Comparison of ENCODE assay signal across 27 mouse cellular contexts in genomic region chr9:113982883-113983670, GRCm38 (mm10). TPM values are rescaled to one million over a fixed set of nuclear protein-coding genes. Genes with fewer than 3 reads are reported as not detected.
DNase-seq lines count a peak whose midpoint lies in the region; ATAC-seq lines count a peak whose summit lies in the region.
"Had no signal": no experiment of that assay in that cellular context is flagged by ENCODE, and none has a peak within 500 bp of the region (broad histone marks: within the 10 kb centered on the region; RNA-seq: fewer than 3 reads in every experiment).

No protein-coding gene starts in this region.

- H3K9me3 ChIP-seq in heart, embryonic 16.5 days (replicated peaks; ENCODE audit: control insufficient read depth, low read length), result no peaks in the 10 kb centered on the region
- no peaks in the 10 kb centered on the region for H3K9me3 ChIP-seq in heart, embryonic 11.5 days (replicated peaks; ENCODE audit: control insufficient read depth, low read length)
- no peaks in the 10 kb centered on the region for H3K9me3 ChIP-seq in liver, embryonic 13.5 days (replicated peaks)
- H3K9me3 ChIP-seq in liver, embryonic 12.5 days (replicated peaks), result no peaks in the 10 kb centered on the region
- H3K9me3 ChIP-seq: embryonic facial prominence, embryonic 12.5 days; forebrain, embryonic 15.5 days; heart, embryonic 12.5 days; hindbrain, embryonic 10.5 days; intestine, embryonic 15.5 days; lung, embryonic 15.5 days; midbrain, embryonic 12.5 days had no signal

- H3K4me1 ChIP-seq in heart, embryonic 16.5 days (ENCODE audit: control insufficient read depth, insufficient read depth, low read length), result peaks cover 12% of the 10 kb centered on the region
- H3K4me1 ChIP-seq in heart, embryonic 11.5 days (ENCODE audit: control insufficient read depth, insufficient read depth, low read length), result peaks cover 12% of the 10 kb centered on the region
- H3K4me1 ChIP-seq in liver, embryonic 13.5 days (replicated peaks), result peaks cover 29% of the 10 kb centered on the region
- peaks cover 21% of the 10 kb centered on the region for H3K4me1 ChIP-seq in liver, embryonic 12.5 days
- H3K4me1 ChIP-seq: embryonic facial prominence, embryonic 12.5 days; intestine, embryonic 15.5 days; lung, embryonic 15.5 days; midbrain, embryonic 12.5 days had no signal

- DNase-seq in liver, embryonic 13.5 days, result no peak
- DNase-seq in thymus, postnatal 25 days, result peak; percentile 29
- no peak for DNase-seq in spleen, postnatal 10 days (ENCODE audit: low spot score in 2 of 2)
- DNase-seq in adrenal gland, adult 18-20 months (ENCODE audit: low spot score in 2 of 2), result no peak
- DNase-seq: adrenal gland, postnatal 25 days; cerebellum, adult 11-12 months; cerebellum, adult 9-11 months; embryo, embryonic 11 days; gastrocnemius, postnatal 25 days; heart, adult 18-20 months; heart, postnatal 10 days; kidney, adult 9 months; layer of hippocampus, postnatal 36 days; liver; right cerebral cortex, postnatal 25 days had no signal

- no peak overlapping the region for H3K4me2 ChIP-seq in heart, embryonic 16.5 days (ENCODE audit: low read depth, low read length)
- no peak overlapping the region for H3K4me2 ChIP-seq in heart, embryonic 11.5 days
- H3K4me2 ChIP-seq in liver, embryonic 13.5 days, result no peak overlapping the region
- H3K4me2 ChIP-seq in liver, embryonic 12.5 days, result no peak overlapping the region
- H3K4me2 ChIP-seq: embryonic facial prominence, embryonic 12.5 days; forebrain, embryonic 15.5 days; heart, embryonic 12.5 days; intestine, embryonic 15.5 days; lung, embryonic 15.5 days; midbrain, embryonic 12.5 days had no signal

- H3K4me3 ChIP-seq in heart, embryonic 16.5 days (ENCODE audit: low read length), result no peak overlapping the region
- H3K4me3 ChIP-seq in heart, embryonic 11.5 days (ENCODE audit: low read depth, low read length), result no peak overlapping the region
- no peak overlapping the region for H3K4me3 ChIP-seq in liver, embryonic 13.5 days (replicated peaks)
- H3K4me3 ChIP-seq in liver, embryonic 12.5 days, result no peak overlapping the region
- H3K4me3 ChIP-seq: embryonic facial prominence, embryonic 12.5 days; forebrain, embryonic 15.5 days; heart, embryonic 12.5 days; hindbrain, embryonic 10.5 days; intestine, embryonic 15.5 days; lung, embryonic 15.5 days; midbrain, embryonic 12.5 days had no signal

- no peak overlapping the region for H3K9ac ChIP-seq in heart, embryonic 16.5 days (ENCODE audit: low read length)
- H3K9ac ChIP-seq in heart, embryonic 11.5 days (ENCODE audit: low read depth, low read length), result no peak overlapping the region
- H3K9ac ChIP-seq in liver, embryonic 13.5 days, result no peak overlapping the region
- H3K9ac ChIP-seq in liver, embryonic 12.5 days, result no peak overlapping the region
- H3K9ac ChIP-seq: embryonic facial prominence, embryonic 12.5 days; forebrain, embryonic 15.5 days; heart, embryonic 12.5 days; intestine, embryonic 15.5 days; lung, embryonic 15.5 days; midbrain, embryonic 12.5 days had no signal

- peak overlapping the region; percentile 39; the same call in 1 of the 2 replicates for H3K27ac ChIP-seq in heart, embryonic 16.5 days (ENCODE audit: low read length)
- H3K27ac ChIP-seq in heart, embryonic 11.5 days (ENCODE audit: low read depth, low read length), result no peak overlapping the region
- H3K27ac ChIP-seq in liver, embryonic 13.5 days, result peak overlapping the region; percentile 32; the same call in 1 of the 2 replicates
- H3K27ac ChIP-seq in liver, embryonic 12.5 days, result no peak overlapping the region
- H3K27ac ChIP-seq: embryonic facial prominence, embryonic 12.5 days; hindbrain, embryonic 10.5 days; intestine, embryonic 15.5 days; lung, embryonic 15.5 days; midbrain, embryonic 12.5 days had no signal

- 75% methylated on average over 11 of the region's 11 CpGs for whole genome bisulfite sequencing in heart, embryonic 16.5 days
- 77% methylated on average over 11 of the region's 11 CpGs for WGBS in heart, embryonic 11.5 days (ENCODE audit: insufficient replicate concordance)
- WGBS in liver, embryonic 13.5 days (ENCODE audit: insufficient replicate concordance), result 78% methylated on average over 11 of the region's 11 CpGs
- 78% methylated on average over 11 of the region's 11 CpGs for WGBS in liver, embryonic 12.5 days (ENCODE audit: insufficient replicate concordance)

- H3K36me3 ChIP-seq in heart, embryonic 16.5 days (ENCODE audit: control insufficient read depth, insufficient read depth), result peaks cover 7% of the 10 kb centered on the region; the same call in 1 of the 2 replicates
- 0 out of 2 replicates have a peak, but pooled peaks cover 5% of the 10 kb centered on the region for H3K36me3 ChIP-seq in heart, embryonic 11.5 days (ENCODE audit: control insufficient read depth, insufficient read depth, low read length)
- peaks cover 30% of the 10 kb centered on the region for H3K36me3 ChIP-seq in liver, embryonic 13.5 days
- H3K36me3 ChIP-seq in liver, embryonic 12.5 days, result peaks cover 31% of the 10 kb centered on the region
- H3K36me3 ChIP-seq: intestine, embryonic 15.5 days had no signal

- 0 out of 2 replicates have a peak, but pooled peaks have one; percentile 12 for ATAC-seq in heart, embryonic 16.5 days (replicated peaks; ENCODE audit: extremely low read depth, insufficient read depth, low FRiP score)
- ATAC-seq in heart, embryonic 11.5 days (replicated peaks; ENCODE audit: insufficient number of reproducible peaks, low FRiP score, low TSS enrichment), result no peak
- no peak for ATAC-seq in liver, embryonic 13.5 days (ENCODE audit: low read depth)
- ATAC-seq in liver, embryonic 12.5 days, result no peak
- ATAC-seq in megakaryocyte-erythroid progenitor cell, adult 5-6 weeks (replicated peaks; ENCODE audit: low FRiP score, low TSS enrichment, poor library complexity, severe bottlenecking), result peak; percentile 29; the same call in 1 of the 2 replicates
- ATAC-seq: forebrain, embryonic 15.5 days; hindbrain, postnatal 0 days; intestine, embryonic 15.5 days had no signal

- H3K27me3 ChIP-seq in heart, embryonic 16.5 days (ENCODE audit: control insufficient read depth, insufficient read depth, low read length), result no peaks in the 10 kb centered on the region
- H3K27me3 ChIP-seq in heart, embryonic 11.5 days (ENCODE audit: control insufficient read depth, insufficient read depth, low read length), result no peaks in the 10 kb centered on the region
- H3K27me3 ChIP-seq in liver, embryonic 13.5 days, result no peaks in the 10 kb centered on the region
- H3K27me3 ChIP-seq in liver, embryonic 12.5 days (replicated peaks), result no peaks in the 10 kb centered on the region; the same call in 1 of the 2 replicates
- H3K27me3 ChIP-seq: embryonic facial prominence, embryonic 12.5 days; forebrain, embryonic 15.5 days; heart, embryonic 12.5 days; intestine, embryonic 15.5 days; lung, embryonic 15.5 days; midbrain, embryonic 12.5 days had no signal

RNA-seq across cellular contexts. Expression of gene Ubp1, which starts 52.3 kb away (rescaled TPM):
- 20.4 and 21.7 TPM in 2 replicates for polyA plus RNA-seq in heart, embryonic 16.5 days (2015; fragmentation: Nextera tagmentation; extraction: Ambion mirVana)
- 34.1 and 35.9 TPM in 2 replicates for polyA plus RNA-seq in heart, embryonic 11.5 days (2014; fragmentation: Nextera tagmentation; extraction: Ambion mirVana)
- 48.4 and 52.8 TPM in 2 replicates for polyA plus RNA-seq in liver, embryonic 13.5 days (2015; fragmentation: Nextera tagmentation; extraction: Ambion mirVana)
- polyA plus RNA-seq in liver, embryonic 12.5 days (2016; fragmentation: Nextera tagmentation; extraction: Ambion mirVana), result 59.8 and 64.6 TPM in 2 replicates
- 85.8 and 94.0 TPM in 2 replicates for total RNA-seq in megakaryocyte-erythroid progenitor cell, adult 5-6 weeks (2014; fragmentation: Nextera tagmentation)
- total RNA-seq in megakaryocyte-erythroid progenitor cell, adult 5-6 weeks (2017), result 76.9 and 86.7 TPM in 2 replicates
- total RNA-seq in adrenal gland, adult 18-20 months (2021), result 10 to 100 TPM; 47.0 to 65.1 TPM

Comparison
In these comparisons a context has a peak if more than half of its experiments do, and no peak if none do; other contexts are left out.
1. ATAC-seq: peak in heart, embryonic 16.5 days (single experiment) and megakaryocyte-erythroid progenitor cell, adult 5-6 weeks (single experiment); none in heart, embryonic 11.5 days (single experiment), liver, embryonic 13.5 days (single experiment) and liver, embryonic 12.5 days (single experiment).
2. H3K27ac ChIP-seq: peak in heart, embryonic 16.5 days (single experiment) and liver, embryonic 13.5 days (single experiment); none in heart, embryonic 11.5 days (single experiment) and liver, embryonic 12.5 days (single experiment).